Mouse (Mus musculus) liver, adult 10 weeks (tissue): Measurements from ENCODE around the gene Gstt2. TPM values are rescaled to one million over a fixed set of nuclear protein-coding genes. Genes with fewer than 3 reads are reported as not detected.

ENCODE experiments used
- polyA plus RNA-seq: library from polyadenylated mRNA; stranded (reverse); fragments of 350-450 nt; fragmentation: Illumina TruSeq; extraction: RNeasy Lipid Tissue Mini Kit (QIAGEN cat#74804); gene quantifications from one replicate; pipeline ENCODE4 v1.2.3, GENCODE M21; 2014; ENCODE audit warnings: low read depth, low replicate concordance

Gstt2 gene
- 26.0 TPM for polyA plus RNA-seq

GRCm38 (mm10) chr10:75837248-75837759 is at the start of gene Gstt2:
Gstt2 (minus strand) TSS chr10:75837424.

GRCm38 (mm10) chr10:75859786-75860470 is 22.7 kb upstream of the Gstt2 start, which contains the start of gene Mif:
Mif (minus strand) TSS chr10:75860240.

GRCm38 (mm10) chr10:75822443-75822842 is 14.8 kb downstream of the Gstt2 start, which contains the start of gene Gstt4:
Gstt4 (minus strand) TSS chr10:75822543.

GRCm38 (mm10) chr10:75798176-75798696 is 39.0 kb downstream of the Gstt2 start, which contains the start of gene Gstt1:
Gstt1 (minus strand) TSS chr10:75798584.

Other genes starting within 250 kb of the Gstt2 start
- gene Ggt5, start 248.1 kb downstream of the Gstt2 start, polyA plus RNA-seq, result 0.66 TPM
- gene Susd2, start 193.4 kb downstream of the Gstt2 start, polyA plus RNA-seq, result 0.26 TPM
- gene Cabin1, start 73.1 kb downstream of the Gstt2 start, polyA plus RNA-seq, result 1.2 TPM
- gene Ddt, start 64.0 kb downstream of the Gstt2 start, polyA plus RNA-seq, result 63.7 TPM
- not detected for gene Gm20441, start 56.5 kb downstream of the Gstt2 start, polyA plus RNA-seq
- 132 TPM for gene Gstt3, start 56.0 kb downstream of the Gstt2 start, polyA plus RNA-seq
- 89.7 TPM for gene Gstt1, start 38.8 kb downstream of the Gstt2 start, polyA plus RNA-seq
- not detected for gene Gstt4, start 14.9 kb downstream of the Gstt2 start, polyA plus RNA-seq
- 1.6 TPM for gene Mif, start 22.8 kb upstream of the Gstt2 start, polyA plus RNA-seq
- not detected for gene Derl3, start 56.0 kb upstream of the Gstt2 start, polyA plus RNA-seq
- gene Smarcb1, start 84.2 kb upstream of the Gstt2 start, polyA plus RNA-seq, result 4.8 TPM
- 79.2 TPM for gene Chchd10, start 95.7 kb upstream of the Gstt2 start, polyA plus RNA-seq
- not detected for gene Mmp11, start 99.1 kb upstream of the Gstt2 start, polyA plus RNA-seq
- not detected for gene Gm867, start 103.2 kb upstream of the Gstt2 start, polyA plus RNA-seq
- gene Vpreb3, start 105.6 kb upstream of the Gstt2 start, polyA plus RNA-seq, result not detected
- not detected for gene Gm5134, start 117.1 kb upstream of the Gstt2 start, polyA plus RNA-seq
- gene Zfp280b, start 195.2 kb upstream of the Gstt2 start, polyA plus RNA-seq, result 4.6 TPM